Mouse (Mus musculus) splenic B cell, adult 2 months (primary cell): ENCODE measurements at regions not wholly inside any gene's neighbourhood (a gene's known extent, or its start where the extent isn't known, plus 50 kb on each side); places are given as distances from the start of the nearest gene placed in this dataset.

Source experiments
- DNase-seq: peaks from one replicate; pipeline ENCODE4 v3.0.0-alpha.2; 2011; ENCODE audit warnings: low read depth, low spot score
- H3K27me3 ChIP-seq: 2 replicates; pipeline ENCODE4 v1.6.1; 2012; ENCODE audit warnings: mild to moderate bottlenecking, low read length, moderate library complexity, mixed read lengths; ENCODE audit not compliant: control insufficient read depth, poor library complexity, insufficient read depth, severe bottlenecking
- H3K36me3 ChIP-seq: 2 replicates; pipeline ENCODE4 v1.6.1; 2012; ENCODE audit warnings: mild to moderate bottlenecking, low read length, moderate library complexity, mixed read lengths; ENCODE audit not compliant: control insufficient read depth, poor library complexity, insufficient read depth, severe bottlenecking

DNA sequence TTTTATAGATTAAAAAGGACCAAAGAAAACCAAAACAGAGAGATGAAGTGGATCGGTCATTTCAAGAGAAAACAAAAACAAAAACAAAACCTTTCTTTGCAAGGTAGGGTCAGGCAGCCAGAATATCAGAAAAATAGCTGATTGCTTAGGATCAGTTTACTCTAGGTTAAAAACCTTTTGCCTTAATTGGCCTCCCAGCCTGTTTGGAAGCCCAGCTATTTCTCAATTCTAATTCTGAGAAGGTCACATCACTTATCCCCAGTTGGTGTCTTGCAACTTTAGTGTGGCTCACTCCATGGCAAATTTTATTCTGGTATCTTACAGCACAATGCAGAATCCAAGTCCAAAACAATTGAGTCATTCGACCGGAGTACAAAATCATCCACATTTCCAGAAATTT lies 70.0 kb downstream of the 1190002N15Rik start:
- Histone ChIP-seq H3K27me3 (no peaks in the 10 kb centered on the region), H3K36me3 (no peaks in the 10 kb centered on the region)
- no peak for DNase-seq

DNA sequence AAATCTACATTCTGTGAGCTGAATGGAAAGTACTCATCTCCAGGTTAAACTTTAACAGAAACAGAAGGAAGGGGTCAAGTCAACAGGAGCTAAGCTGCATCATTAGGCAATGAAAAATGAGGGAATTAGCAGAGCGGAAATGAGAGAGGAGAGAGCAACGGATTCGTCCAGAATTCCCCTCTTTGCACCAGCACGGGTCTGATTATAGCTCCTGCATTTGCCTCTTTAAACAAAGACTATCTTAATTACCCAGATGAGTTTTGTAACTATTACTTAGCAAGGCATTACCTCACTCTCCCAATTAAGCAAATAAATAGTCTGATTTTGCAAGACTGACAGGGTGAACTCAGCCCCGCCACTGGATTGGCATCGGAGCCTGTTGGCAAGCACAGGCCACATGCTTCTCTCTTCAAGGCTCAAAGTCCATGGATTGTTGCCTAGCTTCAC lies 81.8 kb downstream of the 1190002N15Rik start:
- Histone ChIP-seq H3K36me3 (no peaks in the 10 kb centered on the region), H3K27me3 (no peaks in the 10 kb centered on the region)
- no peak for DNase-seq

DNA sequence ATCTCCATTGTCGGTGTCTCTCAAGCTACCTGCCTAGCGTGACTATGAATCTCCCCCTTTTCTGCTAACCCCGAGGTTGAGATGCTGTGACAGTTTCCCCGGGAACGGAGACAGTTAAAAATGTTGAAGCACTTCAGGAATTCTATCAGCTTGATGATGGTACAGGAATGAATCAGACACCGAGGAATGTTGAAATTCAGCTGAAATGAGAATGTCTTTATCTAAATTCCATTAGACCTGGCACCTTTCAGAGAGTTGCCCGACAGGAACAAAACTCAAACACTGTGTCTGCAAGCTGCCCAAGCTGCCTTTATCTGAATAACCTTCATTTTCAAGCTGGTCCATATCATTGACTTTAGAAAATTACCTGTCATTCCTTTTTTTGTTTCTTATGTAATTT lies 82.4 kb downstream of the 1190002N15Rik start:
- Histone ChIP-seq H3K27me3 (no peaks in the 10 kb centered on the region), H3K36me3 (no peaks in the 10 kb centered on the region)
- no peak for DNase-seq

GRCm38 (mm10) chr9:94449911-94450310 lies 88.0 kb downstream of the 1190002N15Rik start:
- no peak for DNase-seq
- no peaks in the 10 kb centered on the region for H3K36me3 ChIP-seq
- no peaks in the 10 kb centered on the region for H3K27me3 ChIP-seq

DNA sequence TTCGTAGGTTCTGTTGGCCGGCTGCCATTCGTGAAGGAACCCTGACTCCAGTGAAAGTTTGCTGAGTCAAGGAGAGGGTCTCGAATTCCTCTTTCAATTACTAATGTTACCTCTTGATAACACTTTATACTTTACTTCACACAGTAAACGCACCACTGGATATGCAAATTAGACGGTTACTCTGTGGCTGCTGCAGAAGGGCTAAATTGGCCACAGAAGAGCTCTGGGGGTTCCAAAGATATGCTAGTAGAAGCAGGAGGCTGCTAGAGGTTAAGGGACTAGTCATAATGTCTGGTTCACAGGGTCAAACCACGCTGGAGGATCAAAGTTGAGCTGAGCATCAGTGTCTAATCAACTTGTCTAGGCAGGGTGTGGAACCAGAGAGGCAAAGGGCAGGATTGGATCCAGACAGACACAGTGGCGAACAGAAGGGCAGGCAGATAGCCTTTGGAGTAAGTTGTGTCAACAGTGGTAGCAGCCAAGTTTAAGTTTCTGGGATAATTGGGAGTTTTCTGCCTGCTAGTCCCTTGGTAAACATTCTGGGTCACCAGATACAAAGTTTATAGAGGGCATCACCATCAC lies 91.6 kb downstream of the 1190002N15Rik start:
- H3K27me3 ChIP-seq, result no peaks in the 10 kb centered on the region
- H3K36me3 ChIP-seq, result no peaks in the 10 kb centered on the region
- peak; percentile 61 for DNase-seq

DNA sequence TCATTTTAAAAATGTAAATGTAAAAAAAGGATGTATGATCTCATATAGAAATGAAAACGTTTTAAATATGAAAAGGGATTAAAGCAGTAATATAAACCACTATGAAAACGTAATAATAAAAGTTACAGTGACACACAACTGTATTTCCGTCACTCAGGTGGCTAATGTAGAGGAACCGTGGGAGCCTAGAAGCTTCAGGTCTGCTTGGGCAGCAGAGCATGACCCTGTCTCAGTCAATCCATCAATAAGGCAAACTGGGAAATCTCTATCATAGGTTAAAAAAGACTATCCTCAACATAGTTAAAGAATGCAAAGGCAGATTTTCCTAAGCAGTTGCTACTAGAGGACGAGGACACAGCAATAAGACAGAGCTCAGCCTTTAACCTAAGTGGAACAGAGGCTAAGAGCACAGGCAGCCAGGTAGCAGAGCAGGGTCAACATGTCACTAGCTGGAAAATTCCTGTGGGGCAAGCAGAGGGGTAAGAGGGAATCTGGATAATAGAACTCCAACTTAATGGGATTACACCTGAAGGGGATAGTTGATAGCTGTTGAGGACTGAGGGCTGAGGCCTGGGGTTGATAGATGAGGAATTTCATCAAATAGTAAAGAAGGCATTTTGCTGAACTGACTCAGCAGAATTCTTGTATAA lies 93.6 kb downstream of the 1190002N15Rik start:
- no peak for DNase-seq
- Histone ChIP-seq H3K36me3 (no peaks in the 10 kb centered on the region), H3K27me3 (no peaks in the 10 kb centered on the region)

DNA sequence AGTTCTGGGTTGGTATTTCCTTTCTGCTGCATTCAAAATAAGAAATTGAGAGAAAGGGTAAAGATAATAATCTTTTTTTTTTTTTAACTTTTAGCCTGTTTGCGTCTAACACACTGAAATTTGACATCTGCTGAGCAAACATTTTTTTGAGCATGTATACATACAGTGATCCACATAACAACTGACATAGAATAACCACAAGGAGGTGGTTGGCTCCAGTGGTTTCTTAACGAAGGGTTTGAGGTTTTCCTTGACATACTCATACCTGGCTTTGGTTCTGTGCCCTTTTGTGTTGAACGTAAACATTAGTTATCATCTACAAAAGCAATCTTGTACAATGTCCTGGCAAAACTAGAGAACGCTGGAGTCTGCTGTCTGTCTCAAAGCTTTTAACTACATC lies 96.5 kb downstream of the 1190002N15Rik start:
- Histone ChIP-seq H3K36me3 (no peaks in the 10 kb centered on the region), H3K27me3 (peaks cover 3% of the 10 kb centered on the region; the same call in 1 of the 2 replicates)
- DNase-seq, result no peak

DNA sequence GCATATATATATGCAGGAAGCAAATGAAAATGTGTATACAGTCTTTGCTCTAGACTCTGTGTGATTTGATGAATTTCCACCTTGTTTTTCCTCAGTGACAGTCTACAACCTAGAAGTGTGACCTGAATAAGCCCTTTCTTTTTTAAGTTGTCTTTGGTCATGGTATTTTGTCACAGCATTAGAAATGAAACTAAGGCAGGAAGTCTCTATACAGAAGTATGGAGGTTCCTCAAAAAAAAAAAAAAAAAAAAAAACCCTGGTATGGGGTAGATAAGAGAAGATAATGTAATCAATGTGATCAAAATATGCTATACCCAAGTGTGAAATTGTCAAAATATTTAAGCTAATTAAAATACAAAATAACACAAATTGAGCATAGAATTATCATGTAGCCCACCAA lies 104.4 kb downstream of the 1190002N15Rik start:
- peak; percentile 66 for DNase-seq
- no peaks in the 10 kb centered on the region for H3K36me3 ChIP-seq
- H3K27me3 ChIP-seq, result peaks cover 1% of the 10 kb centered on the region; the same call in 1 of the 2 replicates

- DNase-seq, result peak; percentile 73
- Histone ChIP-seq H3K36me3 (no peaks in the 10 kb centered on the region), H3K27me3 (no peaks in the 10 kb centered on the region)
Observed at GRCm38 (mm10) chr9:94432144-94432747, 105.6 kb downstream of the 1190002N15Rik start.

DNA sequence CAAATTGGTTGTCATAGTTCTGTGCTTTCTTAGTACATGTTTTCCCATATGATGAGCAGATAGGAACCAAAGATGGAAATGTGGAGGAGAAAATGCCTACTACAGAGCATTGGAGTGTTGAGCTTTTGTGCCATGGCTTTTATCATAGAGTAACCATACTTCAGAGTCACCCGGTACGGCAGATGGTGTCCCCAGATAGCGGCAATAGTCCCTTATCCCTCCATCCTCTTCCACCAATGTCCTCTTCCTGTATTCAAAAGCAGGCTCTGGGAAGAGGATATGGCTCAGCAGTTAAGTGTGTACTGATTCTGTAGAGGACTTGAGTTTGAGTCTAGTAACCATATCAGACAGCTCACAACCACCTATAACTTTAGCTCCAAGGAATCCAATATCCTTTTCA lies 106.3 kb downstream of the 1190002N15Rik start:
- H3K27me3 ChIP-seq, result no peaks in the 10 kb centered on the region
- H3K36me3 ChIP-seq, result no peaks in the 10 kb centered on the region
- no peak for DNase-seq

GRCm38 (mm10) chr9:94430996-94431395 lies 106.9 kb downstream of the 1190002N15Rik start:
- DNase-seq, result no peak
- H3K27me3 ChIP-seq, result no peaks in the 10 kb centered on the region
- no peaks in the 10 kb centered on the region for H3K36me3 ChIP-seq

DNA sequence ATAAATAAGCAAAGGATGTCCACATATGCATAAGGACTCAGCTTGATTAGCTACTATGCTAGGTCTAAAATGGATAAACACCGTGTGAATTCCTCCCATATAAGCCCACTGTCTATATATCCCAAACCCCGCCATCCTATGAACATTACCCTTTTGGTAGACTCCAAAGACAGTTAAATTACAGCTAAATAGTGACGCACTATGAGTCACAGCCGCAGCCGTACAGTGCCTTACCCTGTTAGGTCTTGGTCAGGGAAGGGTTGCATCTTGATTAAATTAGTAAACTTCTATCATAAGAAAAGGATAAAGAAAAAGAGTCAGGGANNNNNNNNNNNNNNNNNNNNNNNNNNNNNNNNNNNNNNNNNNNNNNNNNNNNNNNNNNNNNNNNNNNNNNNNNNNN lies 111.1 kb downstream of the 1190002N15Rik start:
- Histone ChIP-seq H3K36me3 (no peaks in the 10 kb centered on the region), H3K27me3 (no peaks in the 10 kb centered on the region)
- DNase-seq, result no peak

GRCm38 (mm10) chr9:94425804-94426203 lies 112.1 kb downstream of the 1190002N15Rik start:
- no peaks in the 10 kb centered on the region for H3K36me3 ChIP-seq
- DNase-seq, result no peak
- no peaks in the 10 kb centered on the region for H3K27me3 ChIP-seq

DNA sequence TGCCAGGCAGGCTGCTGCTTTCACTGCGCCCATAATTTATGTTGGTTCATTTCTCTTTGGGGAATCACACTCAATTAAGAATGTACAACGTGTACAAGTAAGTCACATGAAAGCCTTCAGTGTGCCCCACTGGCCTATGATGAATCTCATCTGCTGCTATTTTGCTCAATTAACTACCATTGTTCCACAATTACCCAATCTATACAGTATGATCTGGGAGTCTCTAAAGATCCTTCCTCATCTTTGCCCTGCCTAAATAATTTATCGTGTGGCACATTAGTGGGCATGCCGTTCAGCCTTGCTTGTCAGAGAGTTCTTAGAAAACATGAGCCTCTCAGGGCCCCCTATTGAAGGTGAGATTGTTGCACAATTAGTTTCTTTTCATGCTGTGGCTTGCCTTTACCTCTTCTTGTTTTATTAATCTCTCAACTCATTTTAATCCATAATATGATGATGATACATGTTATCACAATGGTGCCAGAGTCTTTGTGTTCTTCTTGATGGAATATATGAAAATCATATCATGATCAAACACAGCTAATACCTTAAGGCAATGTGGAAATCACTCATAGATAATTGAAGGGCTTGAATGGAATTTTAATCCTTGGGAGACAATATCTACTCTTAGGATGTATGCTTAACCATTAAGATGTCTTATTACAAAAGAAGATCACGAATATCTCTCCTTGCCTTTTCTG lies 113.3 kb downstream of the 1190002N15Rik start:
- H3K27me3 ChIP-seq, result no peaks in the 10 kb centered on the region
- no peaks in the 10 kb centered on the region for H3K36me3 ChIP-seq
- no peak for DNase-seq

- no peaks in the 10 kb centered on the region for H3K36me3 ChIP-seq
- DNase-seq, result no peak
Observed at GRCm38 (mm10) chr9:94410546-94410945, 127.3 kb downstream of the 1190002N15Rik start.

More at GRCm38 (mm10) chr9:94410546-94410945, 127.3 kb downstream of the 1190002N15Rik start:
- no peaks in the 10 kb centered on the region for H3K27me3 ChIP-seq
